Mouse (Mus musculus) left cerebral cortex, adult 8-10 months (tissue): ENCODE data around the gene Lypd6. TPM values are rescaled to one million over a fixed set of nuclear protein-coding genes. Genes with fewer than 3 reads are reported as not detected.

Experiments
- DNase-seq, 2 experiments: peaks; one replicate each; pipeline ENCODE4 v3.0.0; 2022; ENCODE audit warnings: low spot score in 2 of 2
- total RNA-seq, 4 experiments: library from RNA; stranded (reverse); gene quantifications; 2 replicates each; pipeline ENCODE4 v1.2.4; 2022

Lypd6 gene
- total RNA-seq = 10 to 100 TPM; 20.0 to 33.1 (median 22.1) TPM

GRCm38 (mm10) chr2:50066246-50066967, at the start of gene Lypd6:
Gene Lypd6 (plus strand): TSS chr2:50066429.
- DNase-seq = peak; percentile 23 to 44

GRCm38 (mm10) chr2:50019477-50019876, 46.8 kb upstream of the Lypd6 start:
- DNase-seq = no peak

- no peak for DNase-seq
Measured at GRCm38 (mm10) chr2:50025549-50025948, 40.7 kb upstream of the Lypd6 start.

- DNase-seq = no peak
Measured at GRCm38 (mm10) chr2:50028930-50029329, 37.3 kb upstream of the Lypd6 start.

- no peak for DNase-seq
Measured at GRCm38 (mm10) chr2:50044170-50044870, 21.9 kb upstream of the Lypd6 start.

- peak in 1 of 2 experiments; percentile 30 for DNase-seq
Measured at GRCm38 (mm10) chr2:50044871-50045470, 21.3 kb upstream of the Lypd6 start.

GRCm38 (mm10) chr2:50045841-50046240, 20.4 kb upstream of the Lypd6 start:
- DNase-seq = no peak

- no peak for DNase-seq
Measured at GRCm38 (mm10) chr2:50048442-50048841, 17.8 kb upstream of the Lypd6 start.

- no peak for DNase-seq
Measured at GRCm38 (mm10) chr2:50053893-50054292, 12.3 kb upstream of the Lypd6 start.

GRCm38 (mm10) chr2:50065902-50066245, 355 bp upstream of the Lypd6 start:
- no peak for DNase-seq

- no peak for DNase-seq
Measured at GRCm38 (mm10) chr2:50066968-50067315, 713 bp downstream of the Lypd6 start.

GRCm38 (mm10) chr2:50069571-50070295, 3.5 kb downstream of the Lypd6 start:
- DNase-seq = no peak

GRCm38 (mm10) chr2:50072158-50072557, 5.9 kb downstream of the Lypd6 start:
- no peak for DNase-seq

- DNase-seq = no peak
Measured at GRCm38 (mm10) chr2:50084746-50085145, 18.5 kb downstream of the Lypd6 start.

- DNase-seq = no peak
Measured at GRCm38 (mm10) chr2:50087761-50088160, 21.5 kb downstream of the Lypd6 start.

- no peak for DNase-seq
Measured at GRCm38 (mm10) chr2:50096336-50096735, 30.1 kb downstream of the Lypd6 start.

GRCm38 (mm10) chr2:50100364-50101151, 34.3 kb downstream of the Lypd6 start:
- DNase-seq = no peak

- DNase-seq = no peak
Measured at GRCm38 (mm10) chr2:50101152-50101450, 34.9 kb downstream of the Lypd6 start.

GRCm38 (mm10) chr2:50103850-50104503, 37.7 kb downstream of the Lypd6 start:
- DNase-seq = no peak

- DNase-seq = no peak
Measured at GRCm38 (mm10) chr2:50105590-50105989, 39.4 kb downstream of the Lypd6 start.

GRCm38 (mm10) chr2:50105992-50106391, 39.8 kb downstream of the Lypd6 start:
- DNase-seq = no peak
